Mouse (Mus musculus): ENCODE measurements around the gene Tiam1.

DNA sequence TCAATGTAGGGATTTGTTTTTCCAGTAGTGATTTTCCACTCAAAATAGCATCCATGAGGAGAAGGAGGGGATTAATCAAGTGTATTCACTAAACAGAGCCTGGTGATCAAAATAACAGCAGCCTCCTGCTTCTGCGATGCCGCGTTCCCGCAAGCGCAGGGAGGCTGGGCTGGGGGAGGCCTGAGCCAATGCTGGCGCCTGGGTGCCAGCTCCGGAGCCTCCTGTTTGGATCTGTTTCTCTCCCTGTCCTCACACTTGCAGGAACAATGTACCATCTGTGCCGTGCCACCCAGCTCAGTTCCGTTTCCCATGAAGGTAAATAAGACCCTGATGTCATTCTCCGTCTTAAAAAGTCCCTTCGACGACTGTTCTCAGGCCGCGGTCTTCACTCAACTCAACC is 222.2 kb downstream of the Tiam1 start:
- TF ChIP-seq CTCF (IDR thresholded peaks at IDR 0.05; ENCODE audit: low read depth) (no peak), EP300 (optimal IDR thresholded peaks at IDR 0.05) (no peak)

All from stomach, postnatal 0 days (tissue).